Mouse (Mus musculus) bone marrow, adult 2 months (tissue): ENCODE results near the gene Kcnab2.

Experiments used
- CTCF ChIP-seq: fragments of 200-500 bp; IDR thresholded peaks from 2 replicates; pipeline ENCODE4 v1.5.1; 2011; ENCODE audit warnings: low read length, control low read depth; ENCODE audit not compliant: control insufficient read depth, insufficient read depth
- POLR2A ChIP-seq: fragments of 200-500 bp; IDR thresholded peaks from 2 replicates; pipeline ENCODE4 v1.6.1; 2011; ENCODE audit warnings: low read depth, mild to moderate bottlenecking, control low read depth, low read length, borderline replicate concordance; ENCODE audit not compliant: control insufficient read depth

DNA sequence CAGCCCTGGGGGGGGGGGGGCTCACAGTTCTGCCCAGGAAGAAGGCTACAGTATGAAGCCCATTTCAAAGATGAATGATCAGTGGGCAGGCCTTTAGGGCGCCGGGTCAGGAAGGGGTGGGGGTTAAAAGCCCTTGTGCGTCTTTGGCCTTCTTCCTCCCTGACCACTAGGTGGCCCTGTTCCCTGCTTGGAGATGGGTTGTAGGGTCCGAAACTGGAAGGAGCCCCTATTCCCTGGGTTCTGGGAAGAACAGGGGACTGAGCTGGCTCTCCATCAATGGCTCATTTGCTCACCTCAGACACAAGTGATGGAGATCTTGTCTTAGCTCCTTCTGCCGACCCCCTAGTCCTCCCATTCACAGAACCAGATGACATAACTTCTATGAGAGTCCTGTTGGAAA, 134.4 kb downstream of the Kcnab2 start:
- TF ChIP-seq POLR2A: no peak
- TF ChIP-seq CTCF: peak; percentile 62; the same call in 1 of the 2 replicates
